In the genomic region with DNA sequence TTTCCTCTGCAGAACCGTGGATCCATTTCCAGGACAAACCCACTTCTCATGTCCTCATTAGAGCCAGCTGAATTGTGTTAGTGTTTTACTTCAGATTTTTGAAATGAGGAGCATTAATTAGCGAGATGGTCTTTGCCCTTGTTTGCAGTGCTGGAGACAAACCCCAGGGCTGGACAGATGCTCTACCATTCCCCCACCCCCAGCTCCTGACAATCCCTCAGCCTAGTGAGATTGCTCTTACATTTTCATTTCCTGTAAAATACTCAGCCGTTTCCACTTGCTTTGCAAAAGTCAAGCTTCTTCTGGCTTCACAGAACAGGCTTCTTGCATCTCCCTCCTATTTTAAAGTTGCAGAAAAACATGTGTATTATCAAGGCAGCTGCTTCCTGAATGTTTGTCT, we compare ENCODE assay signal across 21 mouse cellular contexts.
DNase-seq lines count a peak whose midpoint lies in the region; ATAC-seq and TF ChIP-seq lines count a peak whose summit lies in the region.
"Had no signal": no experiment of that assay in that cellular context is flagged by ENCODE, and none has a peak within 500 bp of the region (broad histone marks: within the 10 kb centered on the region; RNA-seq: fewer than 3 reads in every experiment).

No protein-coding gene starts in this region.

- no peak overlapping the region for H3K4me3 ChIP-seq in kidney, embryonic 15.5 days (replicated peaks)
- no peak overlapping the region for H3K4me3 ChIP-seq in lung, postnatal 0 days (ENCODE audit: low read depth, low read length)
- H3K4me3 ChIP-seq in limb, embryonic 12.5 days (replicated peaks): no peak overlapping the region
- H3K4me3 ChIP-seq: forebrain, embryonic 13.5 days; gastrocnemius, adult 2 months; hindbrain, embryonic 10.5 days; liver, embryonic 12.5 days; myocyte had no signal

- no peaks in the 10 kb centered on the region for H3K27me3 ChIP-seq in kidney, embryonic 15.5 days
- H3K27me3 ChIP-seq in lung, postnatal 0 days (replicated peaks; ENCODE audit: insufficient read depth, low read length): no peaks in the 10 kb centered on the region
- no peaks in the 10 kb centered on the region for H3K27me3 ChIP-seq in limb, embryonic 12.5 days
- H3K27me3 ChIP-seq: forebrain, embryonic 13.5 days; liver, embryonic 12.5 days had no signal

- no peak overlapping the region for H3K4me2 ChIP-seq in kidney, embryonic 15.5 days
- no peak overlapping the region for H3K4me2 ChIP-seq in lung, postnatal 0 days (replicated peaks; ENCODE audit: low read depth, low read length)
- H3K4me2 ChIP-seq in limb, embryonic 12.5 days: no peak overlapping the region
- H3K4me2 ChIP-seq: forebrain, embryonic 13.5 days; heart, embryonic 11.5 days; liver, embryonic 12.5 days had no signal

- H3K9ac ChIP-seq in kidney, embryonic 15.5 days: no peak overlapping the region
- H3K9ac ChIP-seq in lung, postnatal 0 days (replicated peaks; ENCODE audit: low read depth): no peak overlapping the region
- no peak overlapping the region for H3K9ac ChIP-seq in limb, embryonic 12.5 days (replicated peaks)
- H3K9ac ChIP-seq: forebrain, embryonic 13.5 days; liver, embryonic 12.5 days had no signal

- DNase-seq in heart, adult 11 months: peak; percentile 68
- DNase-seq in heart, adult 8-10 months (ENCODE audit: low spot score): no peak
- DNase-seq in kidney, adult 8-10 months: no peak
- peak; percentile 42 for DNase-seq in lung, postnatal 0 days (ENCODE audit: low spot score)
- no peak for DNase-seq in lung, postnatal 10 days
- DNase-seq in frontal cortex, adult 2 months (ENCODE audit: extremely low spot score in 1 of 2, low spot score in 1 of 2): no peak
- DNase-seq: adrenal gland, postnatal 10 days; cerebellum, adult 8-10 months; gastrocnemius, adult 2 months; heart, postnatal 10 days; left cerebral cortex, postnatal 4 days; lung, adult 2 months; lung, postnatal 4 days had no signal

- peaks cover 4% of the 10 kb centered on the region for H3K9me3 ChIP-seq in kidney, embryonic 15.5 days (replicated peaks)
- H3K9me3 ChIP-seq in lung, postnatal 0 days (ENCODE audit: low read length): no peaks in the 10 kb centered on the region
- 0 out of 2 replicates have a peak, but pooled peaks cover 4% of the 10 kb centered on the region for H3K9me3 ChIP-seq in limb, embryonic 12.5 days
- H3K9me3 ChIP-seq: forebrain, embryonic 13.5 days; hindbrain, embryonic 10.5 days; liver, embryonic 12.5 days had no signal

- peak overlapping the region; percentile 48 for H3K27ac ChIP-seq in kidney, embryonic 15.5 days
- H3K27ac ChIP-seq in lung, postnatal 0 days (ENCODE audit: low read length): no peak overlapping the region; the same call in 1 of the 2 replicates
- 0 out of 2 replicates have a peak overlapping the region, but pooled peaks have one; percentile 23 for H3K27ac ChIP-seq in limb, embryonic 12.5 days
- H3K27ac ChIP-seq: forebrain, embryonic 13.5 days; gastrocnemius, adult 2 months; hindbrain, embryonic 10.5 days; liver, embryonic 12.5 days had no signal

- no peak for ATAC-seq in kidney, embryonic 15.5 days (replicated peaks; ENCODE audit: low FRiP score)
- no peak for ATAC-seq in lung, postnatal 0 days
- no peak for ATAC-seq in limb, embryonic 12.5 days (ENCODE audit: insufficient number of reproducible peaks, insufficient read depth, low FRiP score, low TSS enrichment, low read depth)
- ATAC-seq: forebrain, embryonic 13.5 days; liver, embryonic 12.5 days; midbrain, embryonic 16.5 days had no signal

- H3K36me3 ChIP-seq in kidney, embryonic 15.5 days: no peaks in the 10 kb centered on the region
- H3K36me3 ChIP-seq in lung, postnatal 0 days (ENCODE audit: insufficient read depth, low read length): no peaks in the 10 kb centered on the region
- H3K36me3 ChIP-seq in limb, embryonic 12.5 days: no peaks in the 10 kb centered on the region
- H3K36me3 ChIP-seq: hindbrain, embryonic 10.5 days; liver, embryonic 12.5 days had no signal

- 59% methylated on average over 3 of the region's 3 CpGs for WGBS in kidney, embryonic 15.5 days
- WGBS in lung, postnatal 0 days: 47% methylated on average over 3 of the region's 3 CpGs
- WGBS in limb, embryonic 12.5 days: 27% methylated on average over 3 of the region's 3 CpGs

- peaks cover 26% of the 10 kb centered on the region for H3K4me1 ChIP-seq in kidney, embryonic 15.5 days
- H3K4me1 ChIP-seq in lung, postnatal 0 days (ENCODE audit: insufficient read depth, low read depth, low read length): no peaks in the 10 kb centered on the region
- H3K4me1 ChIP-seq in limb, embryonic 12.5 days (replicated peaks): peaks cover 30% of the 10 kb centered on the region
- H3K4me1 ChIP-seq: forebrain, embryonic 13.5 days; hindbrain, embryonic 10.5 days had no signal

- TF ChIP-seq EP300 in lung, postnatal 0 days (IDR thresholded peaks at IDR 0.05): no peak

- TF ChIP-seq CTCF in lung, postnatal 0 days (IDR thresholded peaks at IDR 0.05): no peak

Comparison
In these comparisons a context has a peak if more than half of its experiments do, and no peak if none do; other contexts are left out.
1. DNase-seq: peak in heart, adult 11 months (single experiment) and lung, postnatal 0 days (single experiment); none in heart, adult 8-10 months (single experiment), kidney, adult 8-10 months (0 of 2), lung, postnatal 10 days (single experiment) and frontal cortex, adult 2 months (0 of 2).